Mouse (Mus musculus): Measurements from ENCODE around the gene Rhox1. TPM values are rescaled to one million over a fixed set of nuclear protein-coding genes. Genes with fewer than 3 reads are reported as not detected.
"Not testable (repeated sequence)": the region's sequence is repeated elsewhere in the genome, so short reads cannot be mapped to it uniquely, and the experiment has no call there.

The Rhox1 gene
- polyA plus RNA-seq (2014; fragmentation: Nextera tagmentation; extraction: Ambion mirVana): not detected in 2 replicates

GRCm38 (mm10) chrX:37222158-37222557, at the start of gene Rhox1:
Rhox1 (minus strand) TSS chrX:37222258.
- DNase-seq (ENCODE audit: low spot score); H3K27me3 ChIP-seq (replicated peaks; ENCODE audit: control insufficient read depth, insufficient read depth, low read length); H3K36me3 ChIP-seq (ENCODE audit: control insufficient read depth, insufficient read depth, low read length); H3K4me3 ChIP-seq (ENCODE audit: low read depth, low read length); H3K27ac ChIP-seq (ENCODE audit: low read depth); H3K9ac ChIP-seq (ENCODE audit: low read length); H3K4me2 ChIP-seq (ENCODE audit: low read length); H3K4me1 ChIP-seq (replicated peaks; ENCODE audit: control insufficient read depth, insufficient read depth, low read length); ATAC-seq (replicated peaks; ENCODE audit: low FRiP score, low TSS enrichment, low read depth); H3K9me3 ChIP-seq (ENCODE audit: control insufficient read depth, low read length): not testable (repeated sequence)
- WGBS: 55% methylated on average over 1 of the region's 1 CpGs

- not testable (repeated sequence) for H3K36me3 ChIP-seq (ENCODE audit: control insufficient read depth, insufficient read depth, low read length); ATAC-seq (replicated peaks; ENCODE audit: low FRiP score, low TSS enrichment, low read depth); H3K9me3 ChIP-seq (ENCODE audit: control insufficient read depth, low read length); H3K27me3 ChIP-seq (replicated peaks; ENCODE audit: control insufficient read depth, insufficient read depth, low read length); H3K27ac ChIP-seq (ENCODE audit: low read depth); H3K4me3 ChIP-seq (ENCODE audit: low read depth, low read length); H3K4me2 ChIP-seq (ENCODE audit: low read length); H3K4me1 ChIP-seq (replicated peaks; ENCODE audit: control insufficient read depth, insufficient read depth, low read length); DNase-seq (ENCODE audit: low spot score); H3K9ac ChIP-seq (ENCODE audit: low read length)
- WGBS: 98% methylated on average over 10 of the region's 19 CpGs
These were observed 43.0 kb upstream of the Rhox1 start, which contains the start of gene Rhox4a for GRCm38 (mm10) chrX:37265038-37265437. Rhox4a (plus strand) TSS chrX:37265338.

DNA sequence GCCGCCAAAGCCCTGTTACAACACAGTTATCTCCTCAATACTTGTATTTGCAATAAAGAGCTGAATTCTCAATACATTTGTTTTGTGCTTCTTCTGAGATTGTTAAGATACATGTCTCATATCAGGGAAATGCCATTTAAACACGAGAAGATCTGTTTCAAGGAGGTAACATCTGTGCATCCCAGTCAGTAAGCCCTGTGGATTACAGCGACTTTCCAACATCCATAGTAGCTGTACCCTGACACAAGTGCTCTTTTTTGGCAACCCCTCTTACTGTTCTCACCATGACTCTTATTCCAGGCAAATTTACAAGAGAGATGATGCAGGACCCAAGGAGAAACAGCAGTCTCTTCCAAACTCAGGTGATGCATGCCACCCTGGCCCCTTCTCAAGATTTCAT, 27.6 kb upstream of the Rhox1 start, which contains the start of gene Rhox3a:
Gene Rhox3a, plus strand, starts transcription at position 301 of the 400 bp plus-strand sequence.
- H3K9me3 ChIP-seq (ENCODE audit: control insufficient read depth, low read length); H3K27me3 ChIP-seq (replicated peaks; ENCODE audit: control insufficient read depth, insufficient read depth, low read length); H3K4me3 ChIP-seq (ENCODE audit: low read depth, low read length); H3K4me1 ChIP-seq (replicated peaks; ENCODE audit: control insufficient read depth, insufficient read depth, low read length); DNase-seq (ENCODE audit: low spot score); ATAC-seq (replicated peaks; ENCODE audit: low FRiP score, low TSS enrichment, low read depth); H3K9ac ChIP-seq (ENCODE audit: low read length); H3K36me3 ChIP-seq (ENCODE audit: control insufficient read depth, insufficient read depth, low read length); H3K4me2 ChIP-seq (ENCODE audit: low read length); H3K27ac ChIP-seq (ENCODE audit: low read depth): not testable (repeated sequence)
- WGBS: 78% methylated on average over 1 of the region's 3 CpGs

GRCm38 (mm10) chrX:37244676-37245075, 22.6 kb upstream of the Rhox1 start, which contains the start of gene Rhox2a:
Rhox2a (plus strand) TSS chrX:37244976.
- not testable (repeated sequence) for ATAC-seq (replicated peaks; ENCODE audit: low FRiP score, low TSS enrichment, low read depth)
- WGBS: no CpG with 5 or more reads among the region's 9 CpGs

DNA sequence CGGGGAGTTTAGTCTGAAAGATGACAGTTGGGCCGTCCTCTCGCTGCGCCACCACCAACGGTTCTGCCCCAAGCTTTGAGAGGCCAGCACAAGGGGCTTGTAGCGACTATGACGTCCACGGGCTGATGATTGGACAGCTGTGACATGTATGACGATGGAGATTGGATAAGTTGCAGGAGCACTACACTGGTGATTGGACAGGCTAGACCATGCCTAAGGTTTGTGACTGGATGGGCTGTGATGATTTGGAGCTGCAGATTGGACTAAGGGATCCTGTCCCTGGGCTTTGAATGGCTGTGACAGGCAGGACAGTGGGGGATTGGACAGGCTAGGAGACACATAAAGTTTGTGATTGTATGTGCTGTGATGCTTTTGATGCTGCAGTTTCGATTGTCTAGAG, 11.1 kb downstream of the Rhox1 start, which contains the start of gene Gm9:
Gene Gm9, minus strand, starts transcription at position 101 of the 400 bp plus-strand sequence.
- no peak within 1 kb of the TSS for H3K9ac ChIP-seq (ENCODE audit: low read length)
- no peak for ATAC-seq (replicated peaks; ENCODE audit: low FRiP score, low TSS enrichment, low read depth)
- no peaks in the 10 kb centered on the region for H3K36me3 ChIP-seq (ENCODE audit: control insufficient read depth, insufficient read depth, low read length)
- H3K4me1 ChIP-seq (replicated peaks; ENCODE audit: control insufficient read depth, insufficient read depth, low read length): no peaks in the 10 kb centered on the region
- H3K9me3 ChIP-seq (ENCODE audit: control insufficient read depth, low read length): no peaks in the 10 kb centered on the region
- H3K27ac ChIP-seq (ENCODE audit: low read depth): no peak within 1 kb of the TSS
- WGBS: 89% methylated on average over 10 of the region's 10 CpGs
- H3K27me3 ChIP-seq (replicated peaks; ENCODE audit: control insufficient read depth, insufficient read depth, low read length): no peaks in the 10 kb centered on the region
- H3K4me3 ChIP-seq (ENCODE audit: low read depth, low read length): no peak within 1 kb of the TSS
- H3K4me2 ChIP-seq (ENCODE audit: low read length): no peak within 1 kb of the TSS
- DNase-seq (ENCODE audit: low spot score): no peak

More at GRCm38 (mm10) chrX:37244676-37245075, 22.6 kb upstream of the Rhox1 start, which contains the start of gene Rhox2a:
- not testable (repeated sequence) for H3K27ac ChIP-seq (ENCODE audit: low read depth); DNase-seq (ENCODE audit: low spot score); H3K9ac ChIP-seq (ENCODE audit: low read length); H3K36me3 ChIP-seq (ENCODE audit: control insufficient read depth, insufficient read depth, low read length); H3K4me1 ChIP-seq (replicated peaks; ENCODE audit: control insufficient read depth, insufficient read depth, low read length); H3K9me3 ChIP-seq (ENCODE audit: control insufficient read depth, low read length); H3K27me3 ChIP-seq (replicated peaks; ENCODE audit: control insufficient read depth, insufficient read depth, low read length); H3K4me3 ChIP-seq (ENCODE audit: low read depth, low read length); H3K4me2 ChIP-seq (ENCODE audit: low read length)

DNA sequence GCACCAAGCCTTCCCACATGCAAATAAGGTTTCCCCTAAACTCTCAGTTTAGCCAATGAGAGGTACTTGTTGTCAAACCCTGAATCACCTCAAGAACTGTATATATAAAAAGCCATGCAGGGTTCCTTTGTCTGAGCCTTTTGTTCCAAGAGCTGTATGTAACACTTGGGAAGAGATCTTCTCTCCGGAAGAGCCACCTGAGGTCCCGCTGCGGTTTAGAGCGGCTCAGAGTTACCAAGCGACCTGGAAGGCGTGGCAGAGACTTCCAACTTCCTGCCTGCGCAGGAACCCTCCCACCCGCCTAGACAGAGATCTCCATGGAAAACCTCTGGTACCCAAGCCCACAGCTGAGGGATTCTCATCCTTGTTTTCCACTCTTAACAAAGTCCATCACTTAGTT, 23.4 kb downstream of the Rhox1 start:
- Histone ChIP-seq H3K4me2 (ENCODE audit: low read length) (no peak overlapping the region), H3K36me3 (ENCODE audit: control insufficient read depth, insufficient read depth, low read length) (no peaks in the 10 kb centered on the region), H3K4me1 (replicated peaks; ENCODE audit: control insufficient read depth, insufficient read depth, low read length) (no peaks in the 10 kb centered on the region), H3K27ac (ENCODE audit: low read depth) (no peak overlapping the region), H3K27me3 (replicated peaks; ENCODE audit: control insufficient read depth, insufficient read depth, low read length) (no peaks in the 10 kb centered on the region), H3K4me3 (ENCODE audit: low read depth, low read length) (no peak overlapping the region), H3K9me3 (ENCODE audit: control insufficient read depth, low read length) (no peaks in the 10 kb centered on the region), H3K9ac (ENCODE audit: low read length) (no peak overlapping the region)
- WGBS: 64% methylated on average over 8 of the region's 8 CpGs
- no peak for ATAC-seq (replicated peaks; ENCODE audit: low FRiP score, low TSS enrichment, low read depth)
- no peak for DNase-seq (ENCODE audit: low spot score)

GRCm38 (mm10) chrX:37191744-37192379, 30.2 kb downstream of the Rhox1 start:
- Histone ChIP-seq H3K9ac (ENCODE audit: low read length) (peak overlapping the region; percentile 43), H3K27me3 (replicated peaks; ENCODE audit: control insufficient read depth, insufficient read depth, low read length) (no peaks in the 10 kb centered on the region)
- no peak for ATAC-seq (replicated peaks; ENCODE audit: low FRiP score, low TSS enrichment, low read depth)

GRCm38 (mm10) chrX:37191105-37191743, 30.8 kb downstream of the Rhox1 start, which contains the start of the genes Ndufa1 and Rnf113a1:
Ndufa1 (minus strand) TSS chrX:37191163.
Rnf113a1 (plus strand) TSS chrX:37191245.
- H3K4me3 ChIP-seq (ENCODE audit: low read depth, low read length): peak within 1 kb of the TSS; percentile 51
- no peaks in the 10 kb centered on the region for H3K4me1 ChIP-seq (replicated peaks; ENCODE audit: control insufficient read depth, insufficient read depth, low read length)
- H3K9ac ChIP-seq (ENCODE audit: low read length): peak within 1 kb of the TSS; percentile 43
- no peaks in the 10 kb centered on the region for H3K27me3 ChIP-seq (replicated peaks; ENCODE audit: control insufficient read depth, insufficient read depth, low read length)
- no peak within 1 kb of the TSS for H3K27ac ChIP-seq (ENCODE audit: low read depth)
- H3K36me3 ChIP-seq (ENCODE audit: control insufficient read depth, insufficient read depth, low read length): no peaks in the 10 kb centered on the region
- peak within 1 kb of the TSS; percentile 54 for H3K4me2 ChIP-seq (ENCODE audit: low read length)
- ATAC-seq (replicated peaks; ENCODE audit: low FRiP score, low TSS enrichment, low read depth): peak; percentile 87
- no peaks in the 10 kb centered on the region for H3K9me3 ChIP-seq (ENCODE audit: control insufficient read depth, low read length)
- WGBS: 7% methylated on average over 60 of the region's 63 CpGs
- peak; percentile 87 for DNase-seq (ENCODE audit: low spot score)

More at GRCm38 (mm10) chrX:37191744-37192379, 30.2 kb downstream of the Rhox1 start:
- H3K27ac ChIP-seq (ENCODE audit: low read depth): no peak overlapping the region
- 22% methylated on average over 28 of the region's 28 CpGs for WGBS
- no peaks in the 10 kb centered on the region for H3K36me3 ChIP-seq (ENCODE audit: control insufficient read depth, insufficient read depth, low read length)
- no peaks in the 10 kb centered on the region for H3K4me1 ChIP-seq (replicated peaks; ENCODE audit: control insufficient read depth, insufficient read depth, low read length)
- H3K9me3 ChIP-seq (ENCODE audit: control insufficient read depth, low read length): no peaks in the 10 kb centered on the region
- peak overlapping the region; percentile 54 for H3K4me2 ChIP-seq (ENCODE audit: low read length)
- DNase-seq (ENCODE audit: low spot score): no peak
- H3K4me3 ChIP-seq (ENCODE audit: low read depth, low read length): peak overlapping the region; percentile 51
